Mouse (Mus musculus) lung, postnatal 10 days (tissue): ENCODE measurements at regions not wholly inside any gene's neighbourhood (a gene's known extent, or its start where the extent isn't known, plus 50 kb on each side); places are given as distances from the start of the nearest gene placed in this dataset.

Source experiments
- DNase-seq: peaks from one replicate; pipeline ENCODE4 v3.0.0; 2021

- peak; percentile 4 for DNase-seq
These were observed 557.1 kb downstream of the Speer2 start for GRCm38 (mm10) chr16:69306415-69306814.

- DNase-seq, result no peak
These were observed 561.0 kb downstream of the Speer2 start for GRCm38 (mm10) chr16:69302549-69302948.
